Mouse (Mus musculus) frontal cortex, postnatal 25 days (tissue): ENCODE results near the gene Gm3435.
"Not testable (repeated sequence)": the region's sequence is repeated elsewhere in the genome, so short reads cannot be mapped to it uniquely, and the experiment has no call there.

Source experiments
- DNase-seq, 2 experiments: peaks; one replicate each; pipeline ENCODE4 v3.0.0; 2022; ENCODE audit warnings: low spot score in 2 of 2

Gene Gm3435

DNA sequence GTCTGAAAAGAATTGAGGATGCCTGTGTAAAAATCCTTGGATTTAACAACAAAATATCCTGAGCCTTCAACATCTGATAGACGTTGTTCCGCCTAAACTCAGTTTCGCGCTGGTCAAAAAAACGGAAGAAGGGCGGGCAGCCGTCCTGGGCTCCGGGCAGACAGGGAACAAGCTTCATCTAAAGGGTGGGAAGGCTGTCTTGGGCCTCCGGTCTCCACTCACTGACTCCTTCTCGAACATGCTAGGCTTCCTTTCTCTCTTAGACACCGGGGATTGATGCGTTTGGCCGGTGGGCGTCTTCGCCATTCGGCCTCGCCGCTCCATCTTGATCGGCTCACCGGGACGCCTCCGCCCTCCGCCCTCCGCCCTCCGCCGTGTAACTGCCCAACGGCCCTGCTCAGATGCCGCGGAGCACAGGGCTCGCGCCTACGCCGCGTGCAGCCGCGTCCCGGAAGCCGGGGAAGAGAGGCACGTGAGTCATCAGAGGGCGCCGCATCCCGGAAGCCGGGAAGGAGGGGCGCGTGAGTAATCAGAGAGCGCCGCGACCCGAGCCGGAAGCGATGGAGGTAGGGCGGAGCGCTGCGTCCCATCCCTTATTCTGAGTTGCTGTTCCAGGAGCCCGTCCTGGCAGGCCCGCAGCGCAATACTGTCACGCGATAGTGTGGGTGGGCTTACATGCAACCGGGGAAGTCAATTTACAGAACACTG lies at the start of gene Gm3435:
Gene Gm3435, plus strand, starts transcription at position 471 of the 708 bp plus-strand sequence.
- not testable (repeated sequence) for DNase-seq

DNA sequence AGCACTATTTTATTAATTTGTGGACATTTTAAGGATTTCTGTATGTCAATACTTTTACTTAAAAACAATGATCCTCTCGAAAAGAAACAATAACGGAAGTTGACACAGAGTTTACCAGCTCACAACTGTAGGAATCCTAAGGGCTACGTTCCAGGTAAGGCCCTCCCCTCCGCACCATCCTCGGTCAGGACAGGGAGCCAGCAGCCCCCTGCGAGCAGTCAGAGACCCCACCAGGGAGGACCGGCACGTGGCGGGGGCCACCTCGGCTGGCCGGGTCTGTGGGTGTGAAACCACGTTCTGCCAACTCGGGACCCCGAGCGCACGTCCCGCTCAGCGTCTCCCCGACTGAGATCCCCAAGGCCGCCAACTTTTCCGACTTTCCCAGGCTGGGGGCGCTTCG lies 49.5 kb upstream of the Gm3435 start:
- no peak for DNase-seq

DNA sequence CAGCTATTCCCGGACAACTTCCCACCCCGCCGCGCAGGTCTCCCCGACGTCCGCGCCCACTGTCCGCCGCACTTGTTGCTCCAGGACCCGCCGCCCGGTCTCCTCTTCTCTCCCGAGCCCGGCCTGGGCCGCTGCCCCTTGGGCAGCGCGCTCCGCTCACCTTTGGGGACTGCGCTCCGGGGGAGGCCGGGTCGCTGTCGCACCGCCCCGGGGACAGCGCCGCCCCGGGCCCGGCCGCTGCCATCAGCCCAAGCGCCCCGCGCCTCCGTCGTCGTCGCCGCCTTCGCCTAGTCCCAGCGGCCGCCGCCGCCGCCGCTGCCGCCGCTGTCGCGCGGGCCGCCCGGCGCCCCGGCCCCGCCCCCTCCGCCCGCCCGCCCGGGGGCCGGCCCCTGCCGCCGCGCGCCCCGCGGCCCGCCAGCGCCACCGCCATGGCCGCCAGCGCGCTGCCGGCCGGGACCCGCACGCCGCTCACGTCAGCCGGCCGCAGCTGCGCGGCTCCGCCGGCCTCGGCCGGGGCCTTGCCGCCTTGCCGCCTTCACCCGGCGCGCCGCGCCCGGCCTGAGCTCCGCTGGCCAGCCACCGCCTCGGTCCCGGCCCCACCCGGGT lies 48.9 kb upstream of the Gm3435 start, which contains the start of gene Phf10:
Gene Phf10, minus strand, starts transcription at position 323 of the 606 bp plus-strand sequence.
- DNase-seq = not testable (repeated sequence)

DNA sequence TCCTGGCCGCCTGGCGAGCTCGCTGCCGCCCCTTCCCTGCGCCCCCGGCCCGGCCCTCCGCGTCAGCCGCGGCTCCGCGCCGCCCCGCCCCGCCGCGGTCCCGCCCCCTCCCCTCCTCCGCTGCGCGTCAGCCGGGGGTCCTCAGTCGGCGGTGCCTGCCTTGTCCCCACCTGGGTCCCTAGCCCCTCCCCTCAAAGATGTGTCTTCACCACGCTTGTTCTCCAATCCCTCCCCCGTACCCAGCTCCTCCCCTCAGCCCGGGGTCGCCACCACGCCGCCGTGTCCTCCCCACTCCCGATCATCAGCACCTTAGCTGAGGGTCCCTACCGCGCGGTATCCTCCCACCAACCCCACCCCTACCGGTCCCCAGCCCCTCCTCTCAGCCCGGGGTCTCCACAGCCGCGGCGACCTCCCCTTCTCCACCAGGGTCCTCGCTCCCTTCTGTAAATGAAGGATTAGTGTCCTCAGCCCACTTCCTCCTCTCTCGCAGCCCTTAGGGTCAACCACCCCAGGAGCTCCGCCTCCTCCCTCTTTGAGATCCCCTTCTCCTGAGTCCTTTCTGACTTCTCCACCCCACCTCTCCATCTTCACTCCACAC lies 48.3 kb upstream of the Gm3435 start:
- not testable (repeated sequence) for DNase-seq

DNA sequence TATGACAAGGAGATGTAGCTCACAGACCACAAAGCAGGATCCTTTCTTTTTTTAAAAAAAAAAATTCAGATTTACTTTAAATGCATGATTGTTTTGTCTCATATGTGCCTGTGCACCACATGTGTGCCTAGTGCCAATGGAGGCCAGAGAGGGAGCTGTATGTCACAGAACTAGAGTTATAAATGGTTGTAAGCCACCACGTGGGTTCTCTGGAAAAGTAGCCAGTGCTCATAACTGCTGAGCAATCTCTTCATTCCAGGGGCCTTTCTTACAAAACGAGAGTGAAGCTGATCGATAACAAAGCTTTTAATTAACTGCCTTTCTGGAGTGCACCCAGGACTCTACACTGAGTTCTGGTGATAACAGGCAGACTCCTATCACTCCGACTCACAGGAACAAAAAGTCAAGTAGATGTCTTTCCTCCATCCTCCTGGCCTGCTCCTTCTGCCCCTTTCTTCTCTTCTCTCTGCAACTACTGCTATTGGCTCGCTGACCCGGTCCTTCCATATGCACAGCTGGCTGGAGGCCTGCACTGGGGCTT lies 41.5 kb upstream of the Gm3435 start:
- not testable (repeated sequence) for DNase-seq

DNA sequence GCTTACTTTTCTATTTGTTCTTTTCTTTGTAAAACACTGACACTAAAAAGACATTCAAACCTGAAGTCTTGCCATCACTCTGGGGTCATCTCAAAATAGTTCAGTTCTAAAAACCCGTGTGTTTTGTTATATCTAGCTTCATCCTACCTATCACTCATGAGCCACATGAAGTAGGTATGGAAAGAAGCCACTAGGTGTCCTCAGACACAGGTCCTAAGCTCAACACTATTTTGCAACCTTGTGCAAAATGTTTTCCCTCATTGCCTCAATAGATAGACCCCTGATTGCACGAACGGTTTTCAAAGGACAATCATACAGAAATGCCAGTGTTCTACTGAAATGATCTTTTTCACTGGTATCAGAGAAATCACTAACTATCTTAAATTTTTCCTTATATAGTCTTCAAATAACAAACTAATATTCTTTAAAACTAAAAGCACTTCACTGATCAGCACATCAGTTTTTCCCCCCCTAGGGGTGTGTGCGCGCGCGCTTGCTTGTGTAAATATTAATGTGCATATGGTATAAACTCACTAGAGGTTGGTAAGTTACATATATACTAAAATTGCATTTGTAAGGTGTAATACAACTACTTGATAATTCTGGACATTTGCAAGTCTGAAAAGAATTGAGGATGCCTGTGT lies 32.1 kb upstream of the Gm3435 start:
- not testable (repeated sequence) for DNase-seq

DNA sequence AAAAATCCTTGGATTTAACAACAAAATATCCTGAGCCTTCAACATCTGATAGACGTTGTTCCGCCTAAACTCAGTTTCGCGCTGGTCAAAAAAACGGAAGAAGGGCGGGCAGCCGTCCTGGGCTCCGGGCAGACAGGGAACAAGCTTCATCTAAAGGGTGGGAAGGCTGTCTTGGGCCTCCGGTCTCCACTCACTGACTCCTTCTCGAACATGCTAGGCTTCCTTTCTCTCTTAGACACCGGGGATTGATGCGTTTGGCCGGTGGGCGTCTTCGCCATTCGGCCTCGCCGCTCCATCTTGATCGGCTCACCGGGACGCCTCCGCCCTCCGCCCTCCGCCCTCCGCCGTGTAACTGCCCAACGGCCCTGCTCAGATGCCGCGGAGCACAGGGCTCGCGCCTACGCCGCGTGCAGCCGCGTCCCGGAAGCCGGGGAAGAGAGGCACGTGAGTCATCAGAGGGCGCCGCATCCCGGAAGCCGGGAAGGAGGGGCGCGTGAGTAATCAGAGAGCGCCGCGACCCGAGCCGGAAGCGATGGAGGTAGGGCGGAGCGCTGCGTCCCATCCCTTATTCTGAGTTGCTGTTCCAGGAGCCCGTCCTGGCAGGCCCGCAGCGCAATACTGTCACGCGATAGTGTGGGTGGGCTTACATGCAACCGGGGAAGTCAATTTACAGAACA lies 31.5 kb upstream of the Gm3435 start, which contains the start of the genes 9030025P20Rik and Gm3417:
Gene 9030025P20Rik, plus strand, starts transcription at position 107 of the 677 bp plus-strand sequence.
Gene Gm3417, minus strand, starts transcription at position 429 of the 677 bp plus-strand sequence.
- not testable (repeated sequence) for DNase-seq

DNA sequence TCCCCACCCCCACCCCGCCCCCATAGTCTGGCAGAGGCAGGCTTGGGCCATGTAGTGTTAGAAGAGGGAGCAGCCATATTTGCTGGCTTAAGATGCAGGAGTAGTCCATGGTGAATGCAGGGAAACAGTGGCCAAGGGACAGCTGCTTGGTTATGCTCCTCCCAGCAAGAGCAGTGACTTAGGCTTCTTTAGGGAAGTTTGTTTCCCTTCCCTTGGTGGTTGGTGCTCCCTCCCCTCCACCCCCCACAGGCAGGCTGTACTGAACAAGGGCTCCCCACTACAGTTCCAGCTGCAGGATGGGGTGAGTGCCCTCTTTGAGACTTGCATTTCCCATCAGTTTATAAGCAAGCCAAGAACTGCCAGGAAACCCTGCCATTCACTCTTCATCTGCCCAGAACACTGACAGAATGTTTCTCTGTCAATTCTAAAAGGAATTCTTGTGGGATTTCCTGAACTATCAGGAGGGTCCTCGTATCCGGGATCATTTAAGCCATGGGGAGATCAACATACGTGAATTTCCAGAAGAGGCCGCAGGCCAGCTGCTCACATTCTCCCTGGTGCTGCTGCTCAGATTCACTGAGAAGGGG lies 19.8 kb upstream of the Gm3435 start:
- peak in 1 of 2 experiments; percentile 2 for DNase-seq

DNA sequence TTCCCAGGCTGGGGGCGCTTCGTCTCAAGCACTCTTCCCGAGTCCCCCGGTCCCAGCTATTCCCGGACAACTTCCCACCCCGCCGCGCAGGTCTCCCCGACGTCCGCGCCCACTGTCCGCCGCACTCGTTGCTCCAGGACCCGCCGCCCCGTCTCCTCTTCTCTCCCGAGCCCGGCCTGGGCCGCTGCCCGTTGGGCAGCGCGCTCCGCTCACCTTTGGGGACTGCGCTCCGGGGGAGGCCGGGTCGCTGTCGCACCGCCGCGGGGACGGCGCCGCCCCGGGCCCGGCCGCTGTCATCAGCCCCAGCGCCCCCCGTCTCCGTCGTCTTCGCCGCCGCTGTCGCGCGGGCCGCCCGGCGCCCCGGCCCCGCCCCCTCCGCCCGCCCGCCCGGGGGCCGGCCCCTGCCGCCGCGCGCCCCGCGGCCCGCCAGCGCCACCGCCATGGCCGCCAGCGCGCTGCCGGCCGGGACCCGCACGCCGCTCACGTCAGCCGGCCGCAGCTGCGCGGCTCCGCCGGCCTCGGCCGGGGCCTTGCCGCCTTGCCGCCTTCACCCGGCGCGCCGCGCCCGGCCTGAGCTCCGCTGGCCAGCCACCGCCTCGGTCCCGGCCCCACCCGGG lies 17.3 kb upstream of the Gm3435 start:
- not testable (repeated sequence) for DNase-seq

DNA sequence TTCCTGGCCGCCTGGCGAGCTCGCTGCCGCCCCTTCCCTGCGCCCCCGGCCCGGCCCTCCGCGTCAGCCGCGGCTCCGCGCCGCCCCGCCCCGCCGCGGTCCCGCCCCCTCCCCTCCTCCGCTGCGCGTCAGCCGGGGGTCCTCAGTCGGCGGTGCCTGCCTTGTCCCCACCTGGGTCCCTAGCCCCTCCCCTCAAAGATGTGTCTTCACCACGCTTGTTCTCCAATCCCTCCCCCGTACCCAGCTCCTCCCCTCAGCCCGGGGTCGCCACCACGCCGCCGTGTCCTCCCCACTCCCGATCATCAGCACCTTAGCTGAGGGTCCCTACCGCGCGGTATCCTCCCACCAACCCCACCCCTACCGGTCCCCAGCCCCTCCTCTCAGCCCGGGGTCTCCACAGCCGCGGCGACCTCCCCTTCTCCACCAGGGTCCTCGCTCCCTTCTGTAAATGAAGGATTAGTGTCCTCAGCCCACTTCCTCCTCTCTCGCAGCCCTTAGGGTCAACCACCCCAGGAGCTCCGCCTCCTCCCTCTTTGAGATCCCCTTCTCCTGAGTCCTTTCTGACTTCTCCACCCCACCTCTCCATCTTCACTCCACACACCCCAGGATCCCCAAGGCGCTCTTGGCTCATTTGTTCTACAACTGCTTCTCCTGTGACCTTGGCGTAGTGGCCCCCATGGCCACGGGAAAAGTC lies 16.7 kb upstream of the Gm3435 start:
- DNase-seq = not testable (repeated sequence)

DNA sequence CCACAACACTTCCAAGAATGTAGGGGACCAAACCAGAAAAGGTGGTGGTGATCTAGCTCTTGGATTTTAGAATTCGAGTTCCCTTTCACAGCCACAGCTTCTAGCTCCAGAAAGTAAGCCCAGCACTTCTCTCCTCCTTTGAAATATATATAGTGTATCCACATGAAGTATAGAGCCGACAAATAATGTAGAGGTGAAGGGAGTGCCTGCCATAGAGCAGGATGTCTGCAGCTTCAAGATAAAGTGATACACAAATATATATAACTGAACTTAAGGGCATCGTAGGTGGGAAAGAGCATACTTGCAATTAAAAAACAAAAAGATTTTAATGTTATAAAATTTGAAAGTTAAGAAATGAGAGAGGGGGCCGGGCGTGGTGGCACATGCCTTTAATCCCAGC lies 15.8 kb upstream of the Gm3435 start:
- DNase-seq = not testable (repeated sequence)

DNA sequence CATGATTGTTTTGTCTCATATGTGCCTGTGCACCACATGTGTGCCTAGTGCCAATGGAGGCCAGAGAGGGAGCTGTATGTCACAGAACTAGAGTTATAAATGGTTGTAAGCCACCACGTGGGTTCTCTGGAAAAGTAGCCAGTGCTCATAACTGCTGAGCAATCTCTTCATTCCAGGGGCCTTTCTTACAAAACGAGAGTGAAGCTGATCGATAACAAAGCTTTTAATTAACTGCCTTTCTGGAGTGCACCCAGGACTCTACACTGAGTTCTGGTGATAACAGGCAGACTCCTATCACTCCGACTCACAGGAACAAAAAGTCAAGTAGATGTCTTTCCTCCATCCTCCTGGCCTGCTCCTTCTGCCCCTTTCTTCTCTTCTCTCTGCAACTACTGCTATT lies 9.9 kb upstream of the Gm3435 start:
- not testable (repeated sequence) for DNase-seq

DNA sequence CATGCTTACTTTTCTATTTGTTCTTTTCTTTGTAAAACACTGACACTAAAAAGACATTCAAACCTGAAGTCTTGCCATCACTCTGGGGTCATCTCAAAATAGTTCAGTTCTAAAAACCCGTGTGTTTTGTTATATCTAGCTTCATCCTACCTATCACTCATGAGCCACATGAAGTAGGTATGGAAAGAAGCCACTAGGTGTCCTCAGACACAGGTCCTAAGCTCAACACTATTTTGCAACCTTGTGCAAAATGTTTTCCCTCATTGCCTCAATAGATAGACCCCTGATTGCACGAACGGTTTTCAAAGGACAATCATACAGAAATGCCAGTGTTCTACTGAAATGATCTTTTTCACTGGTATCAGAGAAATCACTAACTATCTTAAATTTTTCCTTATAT lies 888 bp upstream of the Gm3435 start:
- DNase-seq = not testable (repeated sequence)

DNA sequence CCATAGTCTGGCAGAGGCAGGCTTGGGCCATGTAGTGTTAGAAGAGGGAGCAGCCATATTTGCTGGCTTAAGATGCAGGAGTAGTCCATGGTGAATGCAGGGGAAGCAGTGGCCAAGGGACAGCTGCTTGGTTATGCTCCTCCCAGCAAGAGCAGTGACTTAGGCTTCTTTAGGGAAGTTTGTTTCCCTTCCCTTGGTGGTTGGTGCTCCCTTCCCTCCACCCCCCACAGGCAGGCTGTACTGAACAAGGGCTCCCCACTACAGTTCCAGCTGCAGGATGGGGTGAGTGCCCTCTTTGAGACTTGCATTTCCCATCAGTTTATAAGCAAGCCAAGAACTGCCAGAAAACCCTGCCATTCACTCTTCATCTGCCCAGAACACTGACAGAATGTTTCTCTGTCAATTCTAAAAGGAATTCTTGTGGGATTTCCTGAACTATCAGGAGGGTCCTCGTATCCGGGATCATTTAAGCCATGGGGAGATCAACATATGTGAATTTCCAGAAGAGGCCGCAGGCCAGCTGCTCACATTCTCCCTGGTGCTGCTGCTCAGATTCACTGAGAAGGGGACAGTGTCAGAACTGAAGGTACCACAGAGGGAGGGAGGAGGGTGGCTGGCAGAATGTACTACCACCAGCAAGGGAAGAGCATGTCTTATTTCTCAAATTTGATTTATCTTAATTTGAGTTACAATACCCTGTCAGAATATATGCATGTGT lies 11.7 kb downstream of the Gm3435 start:
- peak; percentile 4 to 17 for DNase-seq

DNA sequence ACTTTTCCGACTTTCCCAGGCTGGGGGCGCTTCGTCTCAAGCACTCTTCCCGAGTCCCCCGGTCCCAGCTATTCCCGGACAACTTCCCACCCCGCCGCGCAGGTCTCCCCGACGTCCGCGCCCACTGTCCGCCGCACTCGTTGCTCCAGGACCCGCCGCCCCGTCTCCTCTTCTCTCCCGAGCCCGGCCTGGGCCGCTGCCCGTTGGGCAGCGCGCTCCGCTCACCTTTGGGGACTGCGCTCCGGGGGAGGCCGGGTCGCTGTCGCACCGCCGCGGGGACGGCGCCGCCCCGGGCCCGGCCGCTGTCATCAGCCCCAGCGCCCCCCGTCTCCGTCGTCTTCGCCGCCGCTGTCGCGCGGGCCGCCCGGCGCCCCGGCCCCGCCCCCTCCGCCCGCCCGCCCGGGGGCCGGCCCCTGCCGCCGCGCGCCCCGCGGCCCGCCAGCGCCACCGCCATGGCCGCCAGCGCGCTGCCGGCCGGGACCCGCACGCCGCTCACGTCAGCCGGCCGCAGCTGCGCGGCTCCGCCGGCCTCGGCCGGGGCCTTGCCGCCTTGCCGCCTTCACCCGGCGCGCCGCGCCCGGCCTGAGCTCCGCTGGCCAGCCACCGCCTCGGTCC lies 14.0 kb downstream of the Gm3435 start:
- DNase-seq = not testable (repeated sequence)

DNA sequence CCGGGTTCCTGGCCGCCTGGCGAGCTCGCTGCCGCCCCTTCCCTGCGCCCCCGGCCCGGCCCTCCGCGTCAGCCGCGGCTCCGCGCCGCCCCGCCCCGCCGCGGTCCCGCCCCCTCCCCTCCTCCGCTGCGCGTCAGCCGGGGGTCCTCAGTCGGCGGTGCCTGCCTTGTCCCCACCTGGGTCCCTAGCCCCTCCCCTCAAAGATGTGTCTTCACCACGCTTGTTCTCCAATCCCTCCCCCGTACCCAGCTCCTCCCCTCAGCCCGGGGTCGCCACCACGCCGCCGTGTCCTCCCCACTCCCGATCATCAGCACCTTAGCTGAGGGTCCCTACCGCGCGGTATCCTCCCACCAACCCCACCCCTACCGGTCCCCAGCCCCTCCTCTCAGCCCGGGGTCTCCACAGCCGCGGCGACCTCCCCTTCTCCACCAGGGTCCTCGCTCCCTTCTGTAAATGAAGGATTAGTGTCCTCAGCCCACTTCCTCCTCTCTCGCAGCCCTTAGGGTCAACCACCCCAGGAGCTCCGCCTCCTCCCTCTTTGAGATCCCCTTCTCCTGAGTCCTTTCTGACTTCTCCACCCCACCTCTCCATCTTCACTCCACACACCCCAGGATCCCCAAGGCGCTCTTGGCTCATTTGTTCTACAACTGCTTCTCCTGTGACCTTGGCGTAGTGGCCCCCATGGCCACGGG lies 14.7 kb downstream of the Gm3435 start:
- not testable (repeated sequence) for DNase-seq

DNA sequence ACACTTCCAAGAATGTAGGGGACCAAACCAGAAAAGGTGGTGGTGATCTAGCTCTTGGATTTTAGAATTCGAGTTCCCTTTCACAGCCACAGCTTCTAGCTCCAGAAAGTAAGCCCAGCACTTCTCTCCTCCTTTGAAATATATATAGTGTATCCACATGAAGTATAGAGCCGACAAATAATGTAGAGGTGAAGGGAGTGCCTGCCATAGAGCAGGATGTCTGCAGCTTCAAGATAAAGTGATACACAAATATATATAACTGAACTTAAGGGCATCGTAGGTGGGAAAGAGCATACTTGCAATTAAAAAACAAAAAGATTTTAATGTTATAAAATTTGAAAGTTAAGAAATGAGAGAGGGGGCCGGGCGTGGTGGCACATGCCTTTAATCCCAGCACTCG lies 15.5 kb downstream of the Gm3435 start:
- not testable (repeated sequence) for DNase-seq

DNA sequence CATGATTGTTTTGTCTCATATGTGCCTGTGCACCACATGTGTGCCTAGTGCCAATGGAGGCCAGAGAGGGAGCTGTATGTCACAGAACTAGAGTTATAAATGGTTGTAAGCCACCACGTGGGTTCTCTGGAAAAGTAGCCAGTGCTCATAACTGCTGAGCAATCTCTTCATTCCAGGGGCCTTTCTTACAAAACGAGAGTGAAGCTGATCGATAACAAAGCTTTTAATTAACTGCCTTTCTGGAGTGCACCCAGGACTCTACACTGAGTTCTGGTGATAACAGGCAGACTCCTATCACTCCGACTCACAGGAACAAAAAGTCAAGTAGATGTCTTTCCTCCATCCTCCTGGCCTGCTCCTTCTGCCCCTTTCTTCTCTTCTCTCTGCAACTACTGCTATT lies 21.4 kb downstream of the Gm3435 start:
- DNase-seq = not testable (repeated sequence)
